Mouse (Mus musculus): ENCODE measurements around the gene Scaf11.

DNA sequence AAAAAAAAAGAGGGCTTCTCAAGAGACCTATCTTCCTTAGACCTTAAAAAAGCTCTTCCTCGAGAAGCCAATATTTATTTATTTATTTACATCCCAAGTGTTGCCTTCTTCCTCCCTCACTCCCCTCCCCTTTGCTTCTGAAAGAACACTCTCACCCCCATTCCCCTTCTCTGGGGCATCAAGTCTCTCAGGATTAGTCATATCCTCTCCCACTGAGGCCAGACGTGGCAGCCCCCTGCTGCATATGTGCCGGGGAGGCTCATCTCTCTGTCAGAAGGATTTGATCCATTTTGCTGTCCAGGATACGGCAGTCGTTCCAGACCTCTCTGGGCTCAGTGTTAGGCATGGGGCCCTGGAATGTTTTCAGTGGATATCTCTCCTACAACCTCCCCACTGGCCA lies 7.2 kb upstream of the Scaf11 start:
- TF ChIP-seq CTCF (IDR thresholded peaks at IDR 0.05; ENCODE audit: low read depth, low read length) = no peak
- TF ChIP-seq EP300 (IDR thresholded peaks at IDR 0.05; ENCODE audit: insufficient read depth, low read depth, low read length) = no peak
- no peak for TF ChIP-seq POLR2A (IDR thresholded peaks at IDR 0.05; ENCODE audit: insufficient read depth, low read length)

Measured in ES-Bruce4 (cell line).